Mouse (Mus musculus): ENCODE measurements around the gene Znhit1.
"Not testable (repeated sequence)": the region's sequence is repeated elsewhere in the genome, so short reads cannot be mapped to it uniquely, and the experiment has no call there.

The Znhit1 gene

GRCm38 (mm10) chr5:136953015-136953414 is 34.8 kb downstream of the Znhit1 start, which contains the start of gene Fis1:
Gene Fis1 (plus strand): TSS chr5:136953275.
- peak; percentile 85 for DNase-seq (ENCODE audit: low spot score)

GRCm38 (mm10) chr5:136952153-136952552 is 35.7 kb downstream of the Znhit1 start:
- DNase-seq (ENCODE audit: low spot score), result no peak

GRCm38 (mm10) chr5:136950521-136950920 is 37.3 kb downstream of the Znhit1 start:
- DNase-seq (ENCODE audit: low spot score), result no peak

- not testable (repeated sequence) for DNase-seq (ENCODE audit: low spot score)
Measured at GRCm38 (mm10) chr5:136949551-136950336, 38.1 kb downstream of the Znhit1 start.

GRCm38 (mm10) chr5:136947874-136948273 is 39.9 kb downstream of the Znhit1 start:
- DNase-seq (ENCODE audit: low spot score), result no peak

GRCm38 (mm10) chr5:136945084-136945483 is 42.7 kb downstream of the Znhit1 start:
- no peak for DNase-seq (ENCODE audit: low spot score)

GRCm38 (mm10) chr5:136943382-136943781 is 44.4 kb downstream of the Znhit1 start:
- no peak for DNase-seq (ENCODE audit: low spot score)

- no peak for DNase-seq (ENCODE audit: low spot score)
Measured at GRCm38 (mm10) chr5:136942781-136943180, 45.0 kb downstream of the Znhit1 start.

GRCm38 (mm10) chr5:136940845-136941560 is 46.8 kb downstream of the Znhit1 start:
- no peak for DNase-seq (ENCODE audit: low spot score)

GRCm38 (mm10) chr5:136940029-136940428 is 47.8 kb downstream of the Znhit1 start:
- not testable (repeated sequence) for DNase-seq (ENCODE audit: low spot score)

GRCm38 (mm10) chr5:136939284-136939683 is 48.5 kb downstream of the Znhit1 start:
- DNase-seq (ENCODE audit: low spot score), result no peak

- DNase-seq (ENCODE audit: low spot score), result no peak
Measured at GRCm38 (mm10) chr5:136937621-136938020, 50.2 kb downstream of the Znhit1 start.

GRCm38 (mm10) chr5:136936750-136937149 is 51.1 kb downstream of the Znhit1 start:
- no peak for DNase-seq (ENCODE audit: low spot score)

GRCm38 (mm10) chr5:136935905-136936695 is 51.7 kb downstream of the Znhit1 start:
- no peak for DNase-seq (ENCODE audit: low spot score)

GRCm38 (mm10) chr5:136933930-136934329 is 53.9 kb downstream of the Znhit1 start:
- no peak for DNase-seq (ENCODE audit: low spot score)

GRCm38 (mm10) chr5:136932956-136933355 is 54.9 kb downstream of the Znhit1 start:
- DNase-seq (ENCODE audit: low spot score), result no peak
